Mouse (Mus musculus) left cerebral cortex, postnatal 36 days (tissue): ENCODE data around the gene Enpp1. TPM values are rescaled to one million over a fixed set of nuclear protein-coding genes. Genes with fewer than 3 reads are reported as not detected.
A peak's percentile ranks its signal among the peaks of the same experiment; 100 is the strongest.

Experiments used
- DNase-seq, 2 experiments: peaks; one replicate each; pipeline ENCODE4 v3.0.0; 2021 to 2022; ENCODE audit warnings: low spot score in 2 of 2, mixed read lengths in 1 of 2
- intact Hi-C: fragments of 180-260 bp; cut with DNase I; formaldehyde crosslinking; loops from one replicate; pipeline ENCODE4 v1.15.1; 2025
- total RNA-seq, 2 experiments: library from RNA; stranded (reverse); gene quantifications; 2 replicates each; pipeline ENCODE4 v1.2.3; 2021

Gene Enpp1
- 1 to 10 TPM; 3.6 to 4.1 TPM for total RNA-seq

DNA sequence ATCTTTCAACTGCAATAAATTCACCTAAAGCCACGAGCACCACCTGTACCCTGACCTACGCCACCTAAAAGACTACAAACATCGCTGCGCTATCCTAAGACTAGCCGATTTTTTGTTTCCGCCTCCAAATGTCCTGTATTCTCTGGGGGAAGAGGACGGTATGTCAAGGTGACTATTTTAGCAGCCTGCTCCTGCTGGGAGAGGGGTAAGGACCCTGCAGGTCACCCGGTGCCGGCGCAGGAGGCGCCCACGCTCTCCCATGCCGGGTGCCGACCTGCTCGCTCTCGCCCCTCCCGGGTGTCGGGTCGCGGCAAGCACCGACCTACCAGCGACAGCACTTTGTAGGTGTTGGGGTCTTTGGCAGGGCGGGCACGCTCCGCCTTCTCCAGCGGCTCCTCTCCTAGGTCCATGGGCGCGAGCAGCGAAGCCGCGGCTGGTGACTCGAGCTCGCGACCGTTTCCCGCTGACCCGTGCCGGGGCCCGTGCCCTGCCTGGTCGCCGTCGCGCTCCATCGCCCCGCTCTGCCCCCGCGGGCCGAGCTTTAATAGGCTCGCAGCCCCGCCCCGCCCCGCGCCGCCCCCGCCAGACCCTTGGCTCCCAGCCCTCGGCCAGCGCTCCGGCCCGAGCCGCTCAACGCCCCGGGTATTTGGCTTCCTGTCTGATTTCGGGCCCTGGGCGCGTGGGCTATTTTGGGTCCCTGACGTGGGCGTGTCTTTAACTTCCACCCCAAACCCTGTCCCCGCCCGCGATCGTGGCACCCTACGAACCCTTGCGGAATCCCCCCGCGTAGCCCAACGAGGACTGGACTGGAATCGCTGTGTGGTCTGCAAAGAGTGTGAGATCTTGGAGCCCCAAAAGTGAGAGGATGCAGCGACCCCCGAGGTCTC lies at the start of gene Enpp1:
TSS of gene Enpp1 (minus strand) at position 680 of the 887 bp plus-strand sequence.
- intact Hi-C loops: no loop called here
- DNase-seq: peak; percentile 16 to 17

DNA sequence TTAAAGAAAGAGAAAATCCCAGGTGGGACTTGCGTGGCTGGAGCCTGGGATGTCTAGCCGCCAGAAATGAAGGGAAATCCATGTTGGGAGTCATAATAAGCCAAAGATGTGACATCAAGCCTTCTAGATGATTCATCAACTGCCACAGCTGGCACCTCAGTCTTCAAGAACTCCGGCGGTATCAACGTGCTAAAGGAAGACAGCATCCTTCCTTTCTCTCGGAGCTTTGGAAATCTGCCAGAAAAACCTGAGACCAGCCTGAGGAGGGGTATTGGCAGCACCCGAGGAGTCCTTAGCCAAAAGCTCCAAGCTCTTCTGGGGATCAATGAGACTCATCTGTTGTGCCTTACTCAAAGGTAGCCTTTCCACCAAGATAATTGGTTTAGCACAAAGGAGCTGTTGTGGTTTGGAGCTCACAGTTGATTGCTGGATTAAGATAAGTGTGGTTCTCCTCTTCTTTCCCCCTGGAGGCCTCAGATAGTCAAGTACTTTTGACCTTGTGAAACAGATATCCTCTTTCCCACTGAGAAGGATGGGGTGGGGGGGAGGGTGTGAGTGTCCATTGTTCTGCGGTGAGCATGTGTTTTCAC lies 46.5 kb upstream of the Enpp1 start:
- intact Hi-C loops: no loop called here
- no peak for DNase-seq

DNA sequence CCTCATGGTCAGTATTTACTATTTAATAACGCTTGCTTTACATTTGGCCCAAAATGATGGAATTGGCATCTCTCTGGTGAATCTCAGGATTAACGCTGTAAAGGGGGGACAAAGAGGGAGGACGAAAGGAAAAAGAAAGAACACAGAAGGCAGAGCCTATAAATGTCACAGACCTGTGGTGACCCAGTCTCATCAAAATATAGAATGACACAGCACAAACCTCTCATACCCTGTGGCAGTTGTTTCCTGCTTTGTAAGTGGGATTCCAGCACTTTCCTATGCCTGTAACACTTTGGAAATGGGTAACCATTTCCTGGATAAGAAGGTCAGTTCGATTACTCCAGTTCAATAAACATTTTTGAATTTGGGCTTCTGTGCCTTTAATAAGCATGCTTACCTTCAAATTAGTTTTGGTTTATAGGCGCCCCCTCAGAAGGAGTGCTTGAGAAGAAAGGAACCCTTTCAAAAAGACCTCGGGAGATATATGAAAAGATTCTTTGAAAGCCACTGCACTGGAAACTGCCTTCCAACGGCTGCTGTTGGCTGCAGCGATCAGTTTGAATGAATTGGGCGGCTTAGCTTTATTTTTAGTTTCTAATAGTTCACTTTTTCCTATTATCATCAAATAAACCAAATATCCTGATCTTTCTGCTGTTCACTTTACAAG lies 43.0 kb upstream of the Enpp1 start:
- DNase-seq: no peak
- intact Hi-C loops: no loop called here

DNA sequence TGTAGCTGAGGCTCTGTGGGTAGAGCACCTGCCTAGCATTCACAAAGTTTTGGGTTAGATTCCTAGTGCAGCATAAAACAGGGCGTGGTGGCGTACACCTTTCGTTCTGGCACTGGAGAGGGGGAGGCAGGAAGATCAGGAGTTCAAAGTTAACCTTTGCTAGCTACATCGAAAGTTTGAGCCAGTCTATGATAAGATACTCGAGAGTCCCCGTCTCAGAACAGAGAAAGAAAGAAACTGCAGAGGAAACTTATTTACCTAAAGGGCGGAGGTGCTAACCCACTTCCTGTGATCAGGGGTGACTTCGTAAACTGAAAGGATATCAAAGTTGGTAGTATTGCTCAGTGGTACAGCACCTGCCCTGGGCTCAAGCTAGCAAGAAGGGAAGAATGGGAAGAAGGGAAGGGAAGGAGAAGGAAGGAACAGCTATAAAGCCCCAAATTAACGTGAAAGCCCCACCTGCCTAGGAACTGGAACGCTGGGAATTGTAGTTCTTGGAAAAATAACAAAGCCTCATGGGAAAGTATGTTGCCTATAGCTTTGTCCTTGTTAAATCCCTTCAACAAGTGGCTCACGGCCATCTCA lies 42.4 kb upstream of the Enpp1 start:
- intact Hi-C loops: no loop called here
- DNase-seq: no peak

DNA sequence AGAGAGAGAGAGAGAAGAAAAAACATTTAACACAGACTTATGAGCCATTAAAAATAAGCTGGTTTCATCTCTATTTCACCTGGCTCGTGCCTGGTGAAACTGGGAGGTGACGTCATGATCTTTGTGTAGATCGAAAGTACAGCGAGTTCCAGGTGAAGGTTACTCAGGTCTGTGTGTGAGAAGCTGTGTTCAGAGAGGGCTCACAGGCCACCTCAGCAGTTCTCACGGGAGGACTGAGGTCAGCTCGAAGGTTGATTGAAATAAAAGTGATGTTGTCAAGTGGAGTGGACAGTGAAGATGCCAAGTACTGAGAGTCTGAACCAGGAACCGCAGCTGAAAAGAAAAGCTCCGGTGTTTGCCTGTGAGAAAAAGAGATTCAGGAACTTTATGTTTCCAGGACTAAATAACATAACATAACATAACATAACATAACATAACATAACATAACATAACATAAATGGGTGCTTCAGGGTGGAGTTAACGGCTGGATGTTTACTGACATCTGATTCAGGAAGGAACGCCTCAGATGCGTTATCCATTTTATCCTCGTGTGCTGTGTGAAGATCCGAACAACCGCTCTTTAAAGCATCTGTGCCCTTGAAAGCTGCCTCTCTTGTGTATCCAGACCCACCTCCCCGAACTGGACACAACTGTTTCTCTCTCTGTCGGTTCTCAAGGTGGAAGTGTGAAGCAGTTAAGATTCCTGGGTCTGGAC lies 41.7 kb upstream of the Enpp1 start:
- intact Hi-C loops: no loop called here
- no peak for DNase-seq

DNA sequence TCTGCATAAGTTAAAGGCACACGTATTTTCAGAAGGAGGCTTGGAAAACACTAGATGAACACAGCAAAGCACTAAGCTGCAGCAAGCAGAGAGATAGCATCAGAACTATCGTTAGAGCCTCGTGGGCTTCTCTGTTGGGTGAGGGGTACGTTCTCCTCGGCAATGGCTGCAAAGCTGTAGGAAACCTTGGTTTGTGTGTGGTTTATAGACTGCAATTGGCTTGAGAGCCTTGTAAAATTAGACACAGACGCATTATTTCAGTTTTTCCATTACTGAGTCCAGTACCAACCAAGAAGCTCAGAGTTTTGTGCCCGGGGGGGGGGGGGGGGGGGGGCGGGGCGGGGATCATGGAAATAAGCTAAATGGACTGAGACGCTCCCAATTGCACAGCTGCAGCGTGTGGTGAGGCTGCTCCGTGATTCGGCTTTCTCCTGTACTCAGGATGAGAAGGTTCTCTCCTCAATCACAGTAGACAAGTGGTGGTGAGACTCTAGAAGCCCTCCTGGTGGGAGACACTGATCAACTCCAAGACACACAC lies 31.1 kb upstream of the Enpp1 start:
- DNase-seq: no peak
- intact Hi-C loops: no loop called here

DNA sequence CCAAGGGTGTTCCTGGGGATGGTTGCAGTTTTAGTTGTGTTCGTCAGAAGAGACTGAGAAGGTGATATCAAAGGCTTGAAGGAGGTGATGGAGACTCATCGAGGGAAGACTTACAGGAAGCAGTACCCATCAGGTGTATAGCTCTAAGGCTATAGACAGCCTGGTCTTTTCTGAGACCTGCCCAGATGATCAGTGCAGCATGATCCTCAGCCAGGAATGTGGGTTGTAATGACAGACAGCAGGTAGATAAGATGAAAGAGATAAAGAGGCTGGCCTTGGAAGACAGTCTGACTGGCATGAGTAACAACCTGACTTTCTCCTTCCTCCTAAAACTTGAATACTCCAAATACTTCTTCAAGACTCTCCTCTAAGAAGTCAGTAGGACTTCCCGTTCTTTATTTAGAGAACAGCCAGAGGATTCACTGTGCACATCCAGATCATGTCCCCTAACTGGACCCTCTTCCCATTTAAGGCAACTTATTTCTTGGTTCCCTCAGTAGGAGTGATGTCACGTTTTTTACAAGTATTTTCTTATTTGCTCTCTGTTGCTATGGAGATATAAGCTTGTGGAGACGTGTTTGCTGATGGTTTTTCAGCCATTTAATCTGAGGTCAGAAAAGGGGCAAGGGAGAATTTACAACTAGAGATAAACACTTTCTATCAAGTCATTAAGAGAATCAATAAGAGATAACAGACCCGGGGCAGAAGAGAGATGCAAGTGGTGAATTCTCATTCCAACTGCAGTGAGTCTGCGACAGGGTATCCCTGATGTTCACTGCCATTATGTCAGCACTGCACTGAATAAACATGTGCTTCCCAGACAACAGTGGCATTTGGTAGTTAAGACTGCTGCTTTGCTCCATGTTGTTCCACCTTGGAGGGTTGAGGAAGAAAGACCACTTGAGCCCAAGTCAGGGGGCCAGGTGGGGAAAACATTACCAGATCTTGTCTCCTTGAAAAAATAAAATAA lies 29.6 kb upstream of the Enpp1 start:
- intact Hi-C loops: no loop called here
- DNase-seq: no peak

DNA sequence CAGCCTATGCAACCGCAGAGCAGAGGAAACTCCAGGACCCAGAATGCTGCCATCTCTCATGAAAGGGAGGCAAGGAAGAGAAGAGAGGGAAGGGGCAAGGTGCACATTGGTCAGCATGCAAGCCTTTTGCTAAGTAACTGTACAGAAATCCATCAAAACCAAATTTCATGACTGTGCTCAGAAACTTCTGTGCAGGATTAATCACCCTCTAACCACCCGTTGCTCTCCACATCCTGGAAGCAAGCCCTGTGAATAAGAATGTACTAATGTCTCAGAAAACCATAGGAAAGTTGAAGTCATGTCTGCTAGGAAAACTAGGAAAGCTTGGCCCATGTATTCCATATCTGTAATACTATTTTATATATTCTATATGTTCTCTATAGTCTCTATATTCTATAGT lies 27.2 kb upstream of the Enpp1 start:
- DNase-seq: no peak
- intact Hi-C loops: no loop called here

DNA sequence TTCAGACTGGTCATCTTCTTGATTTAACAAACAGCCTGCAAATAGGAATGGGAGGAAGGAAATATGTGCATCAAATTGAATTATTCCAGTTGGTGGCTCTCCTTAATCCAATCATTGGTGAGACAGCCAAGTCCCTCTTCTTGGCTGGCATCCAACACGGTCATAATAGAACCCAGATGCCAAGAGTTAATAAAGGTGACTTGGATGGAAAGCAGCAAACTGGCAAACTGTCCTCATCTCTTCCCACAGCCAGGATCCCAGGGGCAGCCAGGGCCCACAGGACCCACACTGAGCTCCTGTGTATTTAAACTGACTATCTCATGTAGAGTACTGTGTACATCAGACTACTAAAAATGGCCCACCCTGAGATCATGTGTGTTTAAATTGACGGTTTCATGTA lies 26.5 kb upstream of the Enpp1 start:
- intact Hi-C loops: no loop called here

DNA sequence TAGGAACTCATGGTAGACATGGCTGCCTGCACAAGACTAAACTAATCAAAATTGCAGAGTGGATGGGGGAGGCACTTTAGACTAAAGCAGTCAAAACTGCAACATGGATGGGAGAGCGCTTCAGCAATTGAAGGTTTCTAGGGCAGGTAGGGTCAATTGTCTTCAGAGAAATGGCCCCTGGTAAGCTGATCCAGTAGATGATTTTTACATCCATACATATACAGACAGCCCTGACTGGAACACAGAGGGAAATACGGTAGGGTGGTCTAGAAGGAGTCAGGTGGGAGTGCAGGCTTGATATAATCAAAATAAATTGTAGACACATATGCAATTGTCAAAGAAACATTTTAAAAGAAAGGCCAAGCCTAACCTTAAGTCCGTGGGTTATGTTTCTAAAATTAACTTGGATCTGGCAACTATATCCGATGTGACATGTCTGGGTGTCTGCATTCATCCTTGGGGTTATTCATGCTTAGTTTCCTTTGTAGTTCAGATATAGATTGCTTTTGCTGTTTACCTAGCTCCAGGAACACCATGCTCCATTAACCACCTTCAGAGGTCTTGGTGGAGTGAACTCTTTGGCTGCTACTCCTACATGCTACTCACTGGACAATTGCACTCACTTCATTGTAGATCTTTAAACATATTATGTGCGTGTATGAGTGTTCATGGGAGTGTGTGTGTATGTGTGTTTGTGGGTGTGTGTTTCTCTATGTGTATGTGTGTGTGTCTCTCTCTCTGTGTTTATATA lies 23.2 kb upstream of the Enpp1 start:
- intact Hi-C loops: no loop called here
- DNase-seq: no peak

More for the DNA sequence above, 26.5 kb upstream of the Enpp1 start:
- DNase-seq: no peak

DNA sequence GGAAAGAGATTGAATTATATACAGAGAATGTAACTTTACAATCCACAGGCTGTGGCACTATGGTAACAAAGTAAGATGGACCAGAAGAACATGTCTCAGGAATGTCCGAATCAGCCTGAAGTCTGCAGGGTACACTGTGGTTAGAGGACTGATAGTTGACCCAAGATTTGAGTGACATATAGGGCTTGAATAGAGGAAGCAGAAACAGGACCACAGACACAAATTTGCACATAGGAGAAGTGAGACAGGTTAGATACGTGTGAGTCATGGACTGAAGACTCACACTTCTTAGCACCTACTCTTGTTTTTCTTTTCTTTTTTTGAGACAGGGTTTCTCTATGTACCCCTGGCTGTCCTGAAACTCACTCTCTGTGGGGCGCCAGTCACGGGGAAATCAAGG lies 15.5 kb upstream of the Enpp1 start:
- DNase-seq: no peak
- intact Hi-C loops: no loop called here

DNA sequence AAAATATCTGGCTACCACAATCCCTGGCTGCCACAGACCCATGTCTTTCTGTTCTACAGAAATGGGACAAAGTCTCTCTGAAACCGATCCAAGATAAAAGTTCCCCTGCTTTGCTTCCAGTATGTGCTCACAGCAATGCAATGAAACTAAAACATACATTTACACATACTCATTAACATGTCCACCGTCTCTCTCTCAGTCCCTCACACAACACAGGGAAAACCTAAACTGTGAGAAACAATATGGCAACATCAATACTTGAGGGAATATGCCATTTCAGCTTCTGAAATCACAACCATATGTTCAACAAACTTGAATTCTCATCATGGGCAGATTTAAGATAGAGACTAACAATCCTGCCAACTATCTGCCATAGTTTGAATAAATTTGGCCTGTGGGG lies 13.2 kb upstream of the Enpp1 start:
- intact Hi-C loops: no loop called here
- no peak for DNase-seq

DNA sequence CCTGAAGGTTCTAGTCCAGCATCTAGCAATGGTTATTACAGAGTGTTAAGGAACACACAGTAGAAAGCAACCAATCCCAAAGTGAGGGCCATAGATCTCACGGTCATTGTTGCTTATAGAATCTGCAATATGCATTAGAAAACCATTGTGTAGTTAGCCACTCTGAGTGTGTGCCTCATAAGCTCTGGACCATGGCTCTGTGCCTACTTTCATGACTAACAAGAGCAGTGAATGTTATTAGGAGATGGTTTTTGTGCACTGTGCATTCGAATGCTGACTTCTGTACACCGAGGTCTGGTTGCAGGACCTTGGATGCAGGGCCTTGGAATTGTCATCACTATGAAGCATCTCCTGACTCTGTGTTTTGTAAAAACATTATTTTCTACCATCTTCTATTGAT lies 9.9 kb upstream of the Enpp1 start:
- intact Hi-C loops: no loop called here

DNA sequence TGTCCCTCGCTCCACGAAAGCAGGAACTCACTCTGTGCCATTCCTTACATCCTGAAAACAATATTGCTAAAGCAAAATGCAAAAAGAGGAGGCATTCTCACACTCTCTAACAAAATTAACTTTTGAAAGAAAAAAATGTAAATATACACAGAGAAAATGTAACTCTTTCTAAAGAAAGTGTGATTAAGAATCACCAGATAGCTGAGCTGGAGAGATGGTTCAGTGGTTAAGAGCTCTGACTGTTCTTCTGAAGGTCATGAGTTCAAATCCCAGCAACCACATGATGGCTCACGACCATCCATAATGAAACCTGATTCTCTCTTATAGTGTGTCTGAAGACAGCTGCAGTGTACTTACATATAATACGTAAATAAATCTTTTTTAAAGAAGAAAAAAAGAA lies 7.4 kb upstream of the Enpp1 start:
- intact Hi-C loops: no loop called here
- DNase-seq: no peak

More for the DNA sequence above, 9.9 kb upstream of the Enpp1 start:
- no peak for DNase-seq

DNA sequence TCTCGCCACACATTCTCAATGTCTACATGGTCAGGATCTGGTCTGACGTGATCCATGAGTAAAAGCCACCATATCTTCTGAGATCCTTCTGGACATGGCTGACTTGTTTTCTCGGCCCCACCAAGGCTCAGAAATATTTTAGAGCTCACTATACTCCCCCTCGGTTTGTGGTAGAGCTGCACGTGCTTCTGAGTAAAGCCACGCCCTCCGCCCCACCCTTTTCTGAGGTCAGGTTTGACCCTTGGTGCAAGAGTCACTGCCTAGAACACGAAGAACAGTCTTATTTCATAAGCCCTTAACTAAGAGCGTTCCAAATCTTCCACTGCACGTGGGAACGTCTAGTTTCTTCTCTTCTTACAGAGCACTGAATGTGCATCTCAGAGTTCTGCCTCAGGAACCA lies 6.8 kb upstream of the Enpp1 start:
- no peak for DNase-seq
- intact Hi-C loops: no loop called here

DNA sequence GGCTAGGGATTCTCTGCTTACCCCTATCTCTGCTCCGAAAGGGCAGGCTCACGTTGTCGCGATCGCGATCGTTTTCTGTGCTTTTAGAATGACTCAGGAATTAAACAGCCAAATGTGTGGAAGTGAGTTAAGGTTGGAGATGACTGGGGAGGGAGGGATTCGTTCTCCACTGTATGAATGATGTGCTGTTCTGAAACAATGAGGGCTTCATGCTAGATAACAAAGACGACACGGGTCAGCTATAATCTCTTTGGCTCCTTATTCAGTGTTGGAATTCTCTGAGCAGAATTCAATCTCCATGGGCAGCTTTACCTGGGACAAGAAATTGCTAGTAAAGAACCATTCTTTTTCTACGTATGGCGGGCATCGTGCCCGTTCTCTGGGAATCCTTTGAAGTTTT lies 6.1 kb upstream of the Enpp1 start:
- no peak for DNase-seq
- intact Hi-C loops: no loop called here

DNA sequence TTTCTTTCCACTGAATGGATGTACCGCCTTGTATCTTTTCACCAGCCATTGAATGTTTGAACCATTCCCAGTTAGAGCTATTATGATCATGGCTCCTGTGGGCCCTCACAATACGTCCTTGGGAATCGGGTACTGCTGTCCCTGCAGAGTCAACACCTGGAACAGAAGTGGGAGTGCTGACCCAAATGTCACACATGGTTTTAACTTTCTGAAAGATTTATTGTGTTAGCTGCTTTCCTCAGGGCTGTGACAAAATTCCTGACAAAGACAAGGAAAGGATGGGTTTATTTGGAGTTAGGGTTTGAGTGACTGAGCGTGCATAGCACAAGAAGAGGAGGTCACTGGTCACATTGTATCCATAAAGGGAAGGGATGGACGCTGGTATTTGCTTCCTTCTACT lies 4.3 kb upstream of the Enpp1 start:
- no peak for DNase-seq
- intact Hi-C loops: no loop called here

DNA sequence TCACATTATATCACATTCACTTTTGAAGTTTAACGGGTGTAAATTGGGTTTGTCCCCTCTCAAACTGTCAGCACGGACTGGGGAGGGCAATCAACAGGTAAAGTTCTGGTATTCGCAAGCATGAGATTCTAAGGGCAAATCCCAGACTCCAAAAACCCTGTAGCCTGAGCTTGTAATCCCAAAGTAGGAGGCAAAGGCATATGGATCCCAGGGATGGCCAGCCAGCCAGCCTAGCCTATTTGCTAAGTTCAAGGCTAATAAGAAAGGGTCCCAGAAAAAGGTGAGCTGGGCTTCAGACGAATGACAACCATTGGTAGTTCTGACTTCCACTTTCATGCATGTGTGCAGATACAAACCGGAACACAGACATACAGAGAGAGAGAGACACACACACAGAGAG lies 942 bp upstream of the Enpp1 start:
- intact Hi-C loops: no loop called here
- no peak for DNase-seq
